Mouse (Mus musculus) MEL (cell line): Measurements from ENCODE around the gene Tia1. TPM values are rescaled to one million over a fixed set of nuclear protein-coding genes. Genes with fewer than 3 reads are reported as not detected.

ENCODE experiments used
- DNase-seq: peaks from one replicate; pipeline ENCODE4 v3.0.0; 2011; ENCODE audit warnings: low read depth, low spot score
- H3K27ac ChIP-seq: 2 replicates; pipeline ENCODE4 v1.5.1; 2012; ENCODE audit warnings: low read depth, mild to moderate bottlenecking, control low read depth, low read length, moderate library complexity; ENCODE audit not compliant: control insufficient read depth
- H3K27me3 ChIP-seq, 2 experiments: fragments of 150-350 bp in 1 of 2; sonication (generic) in 1 of 2; 2 replicates each; pipeline ENCODE4 v1.6.1; 2012; ENCODE audit warnings: low read length in 2 of 2, mild to moderate bottlenecking in 2 of 2, improper control_type of control experiment in 1 of 2, moderate library complexity in 1 of 2; ENCODE audit not compliant: insufficient read depth in 2 of 2, control insufficient read depth in 1 of 2
- H3K36me3 ChIP-seq, 2 experiments: 2 replicates each; pipeline ENCODE4 v1.6.1; 2012 to 2014; ENCODE audit warnings: low read length in 2 of 2, improper control_type of control experiment in 1 of 2, inconsistent platforms in 1 of 2, mild to moderate bottlenecking in 1 of 2; ENCODE audit not compliant: insufficient read depth in 2 of 2, control insufficient read depth in 1 of 2
- H3K4me1 ChIP-seq, 2 experiments: fragments of 150-350 bp in 1 of 2; sonication (generic) in 1 of 2; 2 replicates each; pipeline ENCODE4 v1.6.1; 2012; ENCODE audit warnings: low read length in 2 of 2, improper control_type of control experiment in 1 of 2, mild to moderate bottlenecking in 1 of 2; ENCODE audit not compliant: insufficient read depth in 2 of 2, control insufficient read depth in 1 of 2
- H3K4me3 ChIP-seq, 2 experiments: fragments of 150-350 bp in 1 of 2; sonication (generic) in 1 of 2; 2 replicates each; pipeline ENCODE4 v1.5.1; 2012; ENCODE audit warnings: low read depth in 2 of 2, low read length in 2 of 2, mild to moderate bottlenecking in 2 of 2, moderate library complexity in 2 of 2, control low read depth in 1 of 2, improper control_type of control experiment in 1 of 2; ENCODE audit not compliant: control insufficient read depth in 1 of 2, insufficient read depth in 1 of 2
- H3K79me2 ChIP-seq: 2 replicates; pipeline ENCODE4 v1.6.1; 2012; ENCODE audit warnings: mild to moderate bottlenecking, low read length, moderate library complexity; ENCODE audit not compliant: control insufficient read depth, poor library complexity, insufficient read depth
- H3K9ac ChIP-seq: 2 replicates; pipeline ENCODE4 v1.6.1; 2012; ENCODE audit warnings: low read depth, mild to moderate bottlenecking, control low read depth, low read length, moderate library complexity; ENCODE audit not compliant: control insufficient read depth, poor library complexity, severe bottlenecking
- H3K9me3 ChIP-seq: fragments of 150-350 bp; sonication (generic); replicated peaks from 2 replicates; pipeline ENCODE4 v1.6.1; 2012; ENCODE audit warnings: mild to moderate bottlenecking, low read length, improper control_type of control experiment, moderate library complexity; ENCODE audit not compliant: insufficient read depth
- BHLHE40 ChIP-seq: IDR thresholded peaks from 2 replicates; pipeline ENCODE4 v1.6.1; 2012; ENCODE audit warnings: low read depth, mild to moderate bottlenecking, inconsistent platforms, low read length, improper control_type of control experiment, borderline replicate concordance
- CHD2 ChIP-seq: IDR thresholded peaks from 2 replicates; pipeline ENCODE4 v1.6.1; 2011; ENCODE audit warnings: low read length, improper control_type of control experiment
- CTCF ChIP-seq, 3 experiments: IDR thresholded peaks in 2 of 3; conservative IDR thresholded peaks in 1 of 3; 2 replicates each; pipeline ENCODE4 v1.5.1; 2011 to 2012; ENCODE audit warnings: low read length in 3 of 3, low read depth in 2 of 3, mild to moderate bottlenecking in 2 of 3, improper control_type of control experiment in 1 of 3, inconsistent platforms in 1 of 3, mixed read lengths in 1 of 3, moderate library complexity in 1 of 3; ENCODE audit not compliant: control insufficient read depth in 1 of 3, insufficient read depth in 1 of 3, poor library complexity in 1 of 3, severe bottlenecking in 1 of 3
- ELF1 ChIP-seq: IDR thresholded peaks from 2 replicates; pipeline ENCODE4 v1.6.1; 2014; ENCODE audit warnings: low read depth, mild to moderate bottlenecking, inconsistent platforms, low read length, improper control_type of control experiment, moderate library complexity
- ETS1 ChIP-seq: IDR thresholded peaks from 2 replicates; pipeline ENCODE4 v1.6.1; 2012; ENCODE audit warnings: low read depth, mild to moderate bottlenecking, inconsistent platforms, low read length, improper control_type of control experiment, moderate library complexity
- GABPA ChIP-seq: IDR thresholded peaks from 2 replicates; pipeline ENCODE4 v1.6.1; 2012; ENCODE audit warnings: low read depth, mild to moderate bottlenecking, inconsistent platforms, low read length, improper control_type of control experiment, moderate library complexity
- GATA1 ChIP-seq: IDR thresholded peaks from 2 replicates; pipeline ENCODE4 v1.6.1; 2011; ENCODE audit warnings: low read depth, low read length, improper control_type of control experiment
- HCFC1 ChIP-seq: IDR thresholded peaks from 2 replicates; pipeline ENCODE4 v1.6.1; 2012; ENCODE audit warnings: low read depth, mild to moderate bottlenecking, inconsistent platforms, low read length, improper control_type of control experiment, moderate library complexity
- JUND ChIP-seq: IDR thresholded peaks from 2 replicates; pipeline ENCODE4 v1.6.1; 2011; ENCODE audit warnings: low read depth, mild to moderate bottlenecking, improper control_type of control experiment, low read length
- KAT2A ChIP-seq: conservative IDR thresholded peaks from 2 replicates; pipeline ENCODE4 v1.6.1; 2012; ENCODE audit warnings: low read depth, low read length, improper control_type of control experiment, inconsistent platforms
- MAFK ChIP-seq: IDR thresholded peaks from 2 replicates; pipeline ENCODE4 v1.6.1; 2011; ENCODE audit warnings: low read depth, mild to moderate bottlenecking, low read length, improper control_type of control experiment, borderline replicate concordance
- MAZ ChIP-seq: IDR thresholded peaks from 2 replicates; pipeline ENCODE4 v1.6.1; 2012; ENCODE audit warnings: low read depth, mild to moderate bottlenecking, inconsistent platforms, low read length, improper control_type of control experiment
- MEF2A ChIP-seq: IDR thresholded peaks from 2 replicates; pipeline ENCODE4 v1.6.1; 2014; ENCODE audit warnings: low read depth, mild to moderate bottlenecking, inconsistent platforms, low read length, improper control_type of control experiment; ENCODE audit not compliant: poor library complexity, insufficient replicate concordance, severe bottlenecking; ENCODE audit errors: extremely low read depth
- MXI1 ChIP-seq: IDR thresholded peaks from 2 replicates; pipeline ENCODE4 v1.6.1; 2011; ENCODE audit warnings: mild to moderate bottlenecking, low read depth, low read length, improper control_type of control experiment
- MYB ChIP-seq: IDR thresholded peaks from 2 replicates; pipeline ENCODE4 v1.6.1; 2011; ENCODE audit warnings: mild to moderate bottlenecking, low read depth, low read length, improper control_type of control experiment
- MYC ChIP-seq: IDR thresholded peaks from 2 replicates; pipeline ENCODE4 v1.6.1; 2011; ENCODE audit warnings: low read depth, mild to moderate bottlenecking, low read length, improper control_type of control experiment, moderate library complexity
- NELFE ChIP-seq: IDR thresholded peaks from 2 replicates; pipeline ENCODE4 v1.6.1; 2011; ENCODE audit warnings: low read depth, low read length, improper control_type of control experiment
- NRF1 ChIP-seq: IDR thresholded peaks from 2 replicates; pipeline ENCODE4 v1.6.1; 2014; ENCODE audit warnings: low read depth, mild to moderate bottlenecking, inconsistent platforms, low read length, improper control_type of control experiment, moderate library complexity; ENCODE audit not compliant: poor library complexity, insufficient read depth, severe bottlenecking
- POLR2A ChIP-seq, 2 experiments: IDR thresholded peaks; 2 replicates each; pipeline ENCODE4 v1.6.1; 2011 to 2012; ENCODE audit warnings: low read length in 2 of 2, mild to moderate bottlenecking in 2 of 2, control low read depth in 1 of 2, improper control_type of control experiment in 1 of 2, low read depth in 1 of 2, moderate library complexity in 1 of 2; ENCODE audit not compliant: control insufficient read depth in 1 of 2, insufficient read depth in 1 of 2, poor library complexity in 1 of 2
- POLR2AphosphoS2 ChIP-seq: IDR thresholded peaks from 2 replicates; pipeline ENCODE4 v1.6.1; 2011; ENCODE audit warnings: low read length, improper control_type of control experiment
- POLR2AphosphoS5 ChIP-seq: IDR thresholded peaks from 2 replicates; pipeline ENCODE4 v1.6.1; 2012; ENCODE audit warnings: low read depth, borderline replicate concordance, mild to moderate bottlenecking, inconsistent platforms, low read length, moderate library complexity, mixed read lengths
- RAD21 ChIP-seq: IDR thresholded peaks from 2 replicates; pipeline ENCODE4 v1.6.1; 2011; ENCODE audit warnings: mild to moderate bottlenecking, low read depth, low read length, improper control_type of control experiment
- RCOR1 ChIP-seq: IDR thresholded peaks from 2 replicates; pipeline ENCODE4 v1.6.1; 2012; ENCODE audit warnings: low read depth, mild to moderate bottlenecking, inconsistent platforms, low read length, improper control_type of control experiment
- SIN3A ChIP-seq: IDR thresholded peaks from 2 replicates; pipeline ENCODE4 v1.6.1; 2012; ENCODE audit warnings: low read length, improper control_type of control experiment, inconsistent platforms
- SMC3 ChIP-seq: IDR thresholded peaks from 2 replicates; pipeline ENCODE4 v1.6.1; 2011; ENCODE audit warnings: low read depth, low read length, improper control_type of control experiment
- TAL1 ChIP-seq: IDR thresholded peaks from 2 replicates; pipeline ENCODE4 v1.6.1; 2012; ENCODE audit warnings: mild to moderate bottlenecking, inconsistent platforms, low read length, moderate library complexity, mixed read lengths
- TBP ChIP-seq: IDR thresholded peaks from 2 replicates; pipeline ENCODE4 v1.8.0; 2011; ENCODE audit warnings: low read depth, low read length, improper control_type of control experiment
- TCF12 ChIP-seq: IDR thresholded peaks from 2 replicates; pipeline ENCODE4 v1.6.1; 2014; ENCODE audit warnings: low read depth, mild to moderate bottlenecking, inconsistent platforms, low read length, improper control_type of control experiment, moderate library complexity
- UBTF ChIP-seq: IDR thresholded peaks from 2 replicates; pipeline ENCODE4 v1.6.1; 2012; ENCODE audit warnings: low read depth, mild to moderate bottlenecking, inconsistent platforms, low read length, improper control_type of control experiment, moderate library complexity, borderline replicate concordance; ENCODE audit not compliant: insufficient read depth
- USF1 ChIP-seq: IDR thresholded peaks from 2 replicates; pipeline ENCODE4 v1.6.1; 2014; ENCODE audit warnings: low read depth, mild to moderate bottlenecking, inconsistent platforms, low read length, improper control_type of control experiment, moderate library complexity
- USF2 ChIP-seq, 2 experiments: IDR thresholded peaks; 2 replicates each; pipeline ENCODE4 v1.6.1; 2011 to 2012; ENCODE audit warnings: improper control_type of control experiment in 2 of 2, low read length in 2 of 2, borderline replicate concordance in 1 of 2, inconsistent platforms in 1 of 2, low read depth in 1 of 2, mild to moderate bottlenecking in 1 of 2; ENCODE audit not compliant: insufficient read depth in 1 of 2
- ZC3H11A ChIP-seq: IDR thresholded peaks from 2 replicates; pipeline ENCODE4 v1.6.1; 2012; ENCODE audit warnings: low read depth, mild to moderate bottlenecking, inconsistent platforms, low read length, improper control_type of control experiment
- ZKSCAN1 ChIP-seq: IDR thresholded peaks from 2 replicates; pipeline ENCODE4 v1.6.1; 2012; ENCODE audit warnings: low read depth, mild to moderate bottlenecking, inconsistent platforms, low read length, improper control_type of control experiment, moderate library complexity
- ZMIZ1 ChIP-seq: IDR thresholded peaks from 2 replicates; pipeline ENCODE4 v1.6.1; 2012; ENCODE audit warnings: low read depth, mild to moderate bottlenecking, inconsistent platforms, low read length, improper control_type of control experiment, moderate library complexity
- ZNF384 ChIP-seq: IDR thresholded peaks from 2 replicates; pipeline ENCODE4 v1.6.1; 2012; ENCODE audit warnings: low read depth, mild to moderate bottlenecking, inconsistent platforms, low read length, improper control_type of control experiment
- polyA plus RNA-seq, 2 experiments: library from polyadenylated mRNA; stranded (reverse) in 1 of 2; unstranded in 1 of 2; fragments of >175 nt in 1 of 2; fragments of >200 nt in 1 of 2; gene quantifications; 2 replicates each; pipeline versions ENCODE4 v1.2.1 to v1.2.4; 2012; ENCODE audit warnings: low replicate concordance in 2 of 2, low read depth in 1 of 2; ENCODE audit not compliant: insufficient read length in 2 of 2, insufficient read depth in 1 of 2, missing spikeins in 1 of 2
- total RNA-seq: library from RNA; depleted of rRNA; stranded (reverse); fragments of 300-350 nt; gene quantifications from 2 replicates; pipeline ENCODE4 v1.2.3, GENCODE M21; 2012

The Tia1 gene
- total and polyA plus RNA-seq, 3 experiments: 21.5 to 25.3 TPM; not detected in 1

DNA sequence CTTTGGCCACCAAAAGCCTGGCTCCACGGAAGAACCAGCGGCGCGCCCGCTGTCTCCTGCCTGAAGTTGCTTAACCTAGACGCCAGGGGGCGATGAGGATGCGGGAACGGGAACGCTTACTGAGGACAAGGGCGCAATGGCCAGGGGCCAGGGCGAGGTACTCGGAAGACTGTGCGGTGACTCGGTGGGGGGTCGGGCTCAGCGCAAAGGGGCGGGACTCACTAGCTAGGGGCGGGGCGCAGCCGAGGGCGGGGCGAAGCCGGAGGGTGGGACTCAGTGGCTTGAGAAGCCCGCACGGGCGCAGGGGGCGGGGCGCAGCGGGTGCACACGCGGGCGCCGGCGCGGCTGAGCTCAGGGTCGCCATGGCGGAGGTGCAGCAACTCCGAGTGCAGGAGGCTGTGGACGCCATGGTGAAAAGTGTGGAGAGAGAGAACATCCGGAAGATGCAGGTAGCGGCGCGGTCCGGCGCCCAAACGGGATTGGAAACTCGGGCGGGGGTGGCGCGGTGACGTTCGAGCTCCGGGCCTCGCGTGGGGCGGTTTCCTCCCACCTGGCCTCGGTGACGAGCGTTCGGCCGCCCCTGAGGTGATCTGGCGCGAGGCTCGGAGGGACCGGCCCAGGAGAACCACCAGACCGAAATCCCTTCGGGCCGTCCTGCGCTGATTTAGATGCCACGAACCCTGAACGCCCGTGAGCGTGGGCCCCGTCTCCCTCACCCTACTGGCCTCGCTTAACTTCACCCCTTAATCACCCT is 38.5 kb upstream of the Tia1 start, which contains the start of gene Fam136a:
Fam136a (plus strand) TSS at position 276 of the 754 bp plus-strand sequence.
- H3K27ac ChIP-seq: peak within 1 kb of the TSS; percentile 63
- no peaks in the 10 kb centered on the region for H3K9me3 ChIP-seq
- TF ChIP-seq RCOR1: no peak; the same call in 1 of the 2 replicates
- no peak for TF ChIP-seq JUND
- no peak for TF ChIP-seq MAFK
- no peak for TF ChIP-seq POLR2AphosphoS5
- TF ChIP-seq CHD2: no peak
- TF ChIP-seq POLR2A (IDR thresholded peaks at IDR 0.05; ENCODE audit: control insufficient read depth in 1 of 2, insufficient read depth in 1 of 2, low read depth in 1 of 2, low read length in 2 of 2, poor library complexity in 1 of 2): peak; percentile 78 to 80; a peak in 3 of 4 replicates
- peak; percentile 61 for TF ChIP-seq NRF1
- peak; percentile 91 for TF ChIP-seq SIN3A
- TF ChIP-seq TBP: peak; percentile 44; the same call in 1 of the 2 replicates
- no peak for TF ChIP-seq GABPA
- peak; percentile 17; the same call in 1 of the 2 replicates for TF ChIP-seq MYC
- TF ChIP-seq ZC3H11A: peak; percentile 71
- no peak for TF ChIP-seq USF2 (IDR thresholded peaks at IDR 0.05; ENCODE audit: borderline replicate concordance in 1 of 2, insufficient read depth in 1 of 2, low read depth in 1 of 2, low read length in 2 of 2)
- TF ChIP-seq POLR2AphosphoS2: no peak
- TF ChIP-seq ETS1: no peak; the same call in 1 of the 2 replicates
- TF ChIP-seq TCF12: peak; percentile 45
- peak; percentile 65 to 93 (median 90) for TF ChIP-seq CTCF (IDR thresholded peaks at IDR 0.05 in 2 of 3, conservative IDR thresholded peaks at IDR 0.05 in 1 of 3; ENCODE audit: control insufficient read depth in 1 of 3, insufficient read depth in 1 of 3, low read depth in 2 of 3, low read length in 3 of 3, poor library complexity in 1 of 3, severe bottlenecking in 1 of 3)
- TF ChIP-seq RAD21: peak; percentile 63
- TF ChIP-seq MEF2A: no peak
- TF ChIP-seq KAT2A: no peak
- no peak for TF ChIP-seq BHLHE40
- TF ChIP-seq TAL1: no peak
- TF ChIP-seq ZKSCAN1: no peak
- no peak for TF ChIP-seq UBTF
- no peak for TF ChIP-seq MYB
- peak; percentile 94 for TF ChIP-seq SMC3
- no peak for TF ChIP-seq ZNF384
- TF ChIP-seq ZMIZ1: no peak; the same call in 1 of the 2 replicates
- 0 out of 2 replicates have a peak, but pooled peaks have one; percentile 10 for TF ChIP-seq HCFC1
- TF ChIP-seq GATA1: no peak
- TF ChIP-seq NELFE: peak; percentile 68
- no peak for TF ChIP-seq MAZ
- peak; percentile 81 for TF ChIP-seq MXI1
- TF ChIP-seq ELF1: peak; percentile 66
- no peak for TF ChIP-seq USF1

More for the DNA sequence above, 38.5 kb upstream of the Tia1 start, which contains the start of gene Fam136a:
- Histone ChIP-seq H3K79me2 (peaks cover 11% of the 10 kb centered on the region), H3K9ac (peak within 1 kb of the TSS; percentile 86), H3K4me3 (peak within 1 kb of the TSS; percentile 77 to 87), H3K36me3 (peaks cover 0 to 13% of the 10 kb centered on the region in 2 experiments; a peak in 2 of 4 replicates), H3K4me1 (peaks cover 0 to 12% of the 10 kb centered on the region in 2 experiments; a peak in 2 of 4 replicates), H3K27me3 (no peaks in the 10 kb centered on the region)
- peak; percentile 98 for DNase-seq
